Mouse (Mus musculus) hindbrain, embryonic 16.5 days (tissue): ENCODE measurements around the gene Car1. TPM values are rescaled to one million over a fixed set of nuclear protein-coding genes. Genes with fewer than 3 reads are reported as not detected.
"Not testable (repeated sequence)": the region's sequence is repeated elsewhere in the genome, so short reads cannot be mapped to it uniquely, and the experiment has no call there.

Source experiments
- ATAC-seq: fragments of 200-750 bp; cut with Nextera tagmentation; 2 replicates; pipeline ENCODE4 v1.8.0; 2017; ENCODE audit warnings: moderate TSS enrichment, moderate library complexity
- H3K27ac ChIP-seq: fragments of 300-500 bp; sonication (generic); 2 replicates; pipeline ENCODE4 v1.5.1; 2014; ENCODE audit warnings: low read depth, mild to moderate bottlenecking, control low read depth, low read length, moderate library complexity
- H3K27me3 ChIP-seq: fragments of 300-500 bp; sonication (generic); replicated peaks from 2 replicates; pipeline ENCODE4 v1.6.1; 2014; ENCODE audit warnings: low read length; ENCODE audit not compliant: control insufficient read depth, insufficient read depth
- H3K36me3 ChIP-seq: fragments of 300-500 bp; sonication (generic); 2 replicates; pipeline ENCODE4 v1.6.1; 2014; ENCODE audit warnings: mild to moderate bottlenecking, low read length, moderate library complexity, mixed read lengths; ENCODE audit not compliant: control insufficient read depth, insufficient read depth
- H3K4me1 ChIP-seq: fragments of 300-500 bp; sonication (generic); 2 replicates; pipeline ENCODE4 v1.6.1; 2014; ENCODE audit warnings: low read depth, low read length; ENCODE audit not compliant: control insufficient read depth, insufficient read depth
- H3K4me2 ChIP-seq: fragments of 300-500 bp; sonication (generic); 2 replicates; pipeline ENCODE4 v1.6.1; 2014; ENCODE audit warnings: mild to moderate bottlenecking, low read length, control low read depth, moderate library complexity
- H3K4me3 ChIP-seq: fragments of 300-500 bp; sonication (generic); 2 replicates; pipeline ENCODE4 v1.5.1; 2014; ENCODE audit warnings: mild to moderate bottlenecking, low read length, control low read depth, moderate library complexity
- H3K9ac ChIP-seq: fragments of 300-500 bp; sonication (generic); 2 replicates; pipeline ENCODE4 v1.6.1; 2014; ENCODE audit warnings: low read depth, mild to moderate bottlenecking, control low read depth, low read length, moderate library complexity
- H3K9me3 ChIP-seq: fragments of 300-500 bp; sonication (generic); 2 replicates; pipeline ENCODE4 v1.6.1; 2014; ENCODE audit warnings: mild to moderate bottlenecking, low read length, moderate library complexity; ENCODE audit not compliant: control insufficient read depth
- WGBS: fragments of 180-500 bp; shearing (Covaris S2); extraction: QIAGEN DNeasy Blood & Tissue Kit; methylation state at CpG from one replicate; pipeline ENCODE4 v1.1.7; 2014; 5-methylcytosine and 5-hydroxymethylcytosine counted together
- polyA plus RNA-seq: library from polyadenylated mRNA; unstranded; fragments of >200 nt; fragmentation: Nextera tagmentation; extraction: Ambion mirVana; gene quantifications from 2 replicates; pipeline ENCODE4 v1.2.1, GENCODE M21; 2015

The Car1 gene
- polyA plus RNA-seq, 1 experiment from 2014 or later: not detected

GRCm38 (mm10) chr3:14764755-14765566, 43.2 kb downstream of the Car1 start:
- 92% methylated on average over 2 of the region's 2 CpGs for WGBS

GRCm38 (mm10) chr3:14755716-14756115, 52.5 kb downstream of the Car1 start:
- no peak overlapping the region for H3K4me2 ChIP-seq
- no peak overlapping the region for H3K9ac ChIP-seq
- H3K9me3 ChIP-seq: no peaks in the 10 kb centered on the region
- H3K4me3 ChIP-seq: no peak overlapping the region
- no peaks in the 10 kb centered on the region for H3K4me1 ChIP-seq
- H3K36me3 ChIP-seq: no peaks in the 10 kb centered on the region
- no peak overlapping the region for H3K27ac ChIP-seq
- no peak for ATAC-seq
- WGBS: 87% methylated on average over 1 of the region's 1 CpGs
- H3K27me3 ChIP-seq: no peaks in the 10 kb centered on the region

More at GRCm38 (mm10) chr3:14764755-14765566, 43.2 kb downstream of the Car1 start:
- Histone ChIP-seq H3K27ac (no peak overlapping the region), H3K36me3 (no peaks in the 10 kb centered on the region), H3K4me3 (no peak overlapping the region), H3K4me1 (no peaks in the 10 kb centered on the region), H3K9ac (no peak overlapping the region), H3K9me3 (no peaks in the 10 kb centered on the region), H3K4me2 (no peak overlapping the region), H3K27me3 (no peaks in the 10 kb centered on the region)
- no peak for ATAC-seq

- Histone ChIP-seq H3K4me2 (no peak overlapping the region), H3K27ac (no peak overlapping the region), H3K27me3 (no peaks in the 10 kb centered on the region), H3K36me3 (no peaks in the 10 kb centered on the region), H3K4me1 (no peaks in the 10 kb centered on the region), H3K9me3 (no peaks in the 10 kb centered on the region), H3K4me3 (no peak overlapping the region), H3K9ac (no peak overlapping the region)
- WGBS: 86% methylated on average over 3 of the region's 3 CpGs
- no peak for ATAC-seq
These were observed 62.1 kb downstream of the Car1 start for GRCm38 (mm10) chr3:14746041-14746440.

GRCm38 (mm10) chr3:14738261-14738660, 69.9 kb downstream of the Car1 start:
- WGBS: 77% methylated on average over 2 of the region's 2 CpGs
- H3K4me2 ChIP-seq: no peak overlapping the region
- H3K27me3 ChIP-seq: no peaks in the 10 kb centered on the region
- H3K36me3 ChIP-seq: no peaks in the 10 kb centered on the region
- H3K4me1 ChIP-seq: no peaks in the 10 kb centered on the region
- no peak for ATAC-seq
- no peaks in the 10 kb centered on the region for H3K9me3 ChIP-seq
- no peak overlapping the region for H3K27ac ChIP-seq
- no peak overlapping the region for H3K9ac ChIP-seq
- no peak overlapping the region for H3K4me3 ChIP-seq

- ATAC-seq, H3K36me3 ChIP-seq, H3K4me1 ChIP-seq, H3K9me3 ChIP-seq, H3K4me2 ChIP-seq, H3K4me3 ChIP-seq, H3K9ac ChIP-seq, H3K27me3 ChIP-seq, H3K27ac ChIP-seq: not testable (repeated sequence)
- whole genome bisulfite sequencing: 97% methylated on average over 1 of the region's 1 CpGs
These were observed 80.7 kb downstream of the Car1 start for GRCm38 (mm10) chr3:14727496-14727895.

- H3K9me3 ChIP-seq, H3K4me3 ChIP-seq, ATAC-seq, H3K9ac ChIP-seq, H3K36me3 ChIP-seq, H3K27me3 ChIP-seq, H3K27ac ChIP-seq, H3K4me1 ChIP-seq, H3K4me2 ChIP-seq: not testable (repeated sequence)
These were observed 82.7 kb downstream of the Car1 start for GRCm38 (mm10) chr3:14725462-14725861.

Other genes with a start within 250 kb of the Car1 start
- 271 and 299 TPM in 2 replicates for gene 1810022K09Rik, start 197.1 kb downstream of the Car1 start, polyA plus RNA-seq
- 1.7 TPM in 2 replicates for gene Car13, start 166.6 kb downstream of the Car1 start, polyA plus RNA-seq
- gene Car3, start 55.1 kb upstream of the Car1 start, polyA plus RNA-seq: 3.3 and 14.8 TPM in 2 replicates
- gene Car2, start 77.9 kb upstream of the Car1 start, polyA plus RNA-seq: 52.2 and 65.5 TPM in 2 replicates